Mouse (Mus musculus) lung, postnatal 4 days (tissue): Measurements from ENCODE around the gene Lrrc52.
A peak's percentile ranks its signal among the peaks of the same experiment; 100 is the strongest.

Experiments
- DNase-seq, 2 experiments: peaks; one replicate each; pipeline ENCODE4 v3.0.0; 2021

The Lrrc52 gene

GRCm38 (mm10) chr1:167466765-167467426 lies at the start of gene Lrrc52:
Gene Lrrc52, minus strand, starts transcription at chr1:167466780.
- DNase-seq: peak; percentile 54 to 79

GRCm38 (mm10) chr1:167511621-167512020 lies 45.0 kb upstream of the Lrrc52 start:
- DNase-seq: no peak

GRCm38 (mm10) chr1:167506048-167506447 lies 39.5 kb upstream of the Lrrc52 start:
- no peak for DNase-seq

DNA sequence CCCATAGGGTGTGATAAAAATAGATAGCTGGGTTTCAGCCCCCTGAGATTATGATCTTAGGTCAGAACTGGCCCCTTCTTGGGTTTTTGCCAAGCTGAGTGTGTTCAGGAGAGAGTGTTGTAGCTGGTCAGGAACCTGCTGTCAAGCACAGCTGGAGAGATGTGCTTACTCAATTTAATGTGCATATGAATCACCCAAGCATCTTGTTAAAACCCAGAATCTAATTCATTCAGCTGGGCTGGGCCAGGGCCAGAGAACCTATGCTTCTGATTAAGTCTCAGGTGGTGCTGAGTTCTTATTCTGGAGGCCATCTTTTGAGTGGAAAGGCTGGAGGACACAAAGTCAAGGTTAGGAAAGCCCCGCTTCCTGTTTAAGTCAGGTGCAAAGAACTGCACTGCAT lies 38.8 kb upstream of the Lrrc52 start:
- DNase-seq: no peak

GRCm38 (mm10) chr1:167499097-167499850 lies 32.7 kb upstream of the Lrrc52 start:
- DNase-seq: no peak

- DNase-seq: no peak
Observed at GRCm38 (mm10) chr1:167497991-167498390, 31.4 kb upstream of the Lrrc52 start.

DNA sequence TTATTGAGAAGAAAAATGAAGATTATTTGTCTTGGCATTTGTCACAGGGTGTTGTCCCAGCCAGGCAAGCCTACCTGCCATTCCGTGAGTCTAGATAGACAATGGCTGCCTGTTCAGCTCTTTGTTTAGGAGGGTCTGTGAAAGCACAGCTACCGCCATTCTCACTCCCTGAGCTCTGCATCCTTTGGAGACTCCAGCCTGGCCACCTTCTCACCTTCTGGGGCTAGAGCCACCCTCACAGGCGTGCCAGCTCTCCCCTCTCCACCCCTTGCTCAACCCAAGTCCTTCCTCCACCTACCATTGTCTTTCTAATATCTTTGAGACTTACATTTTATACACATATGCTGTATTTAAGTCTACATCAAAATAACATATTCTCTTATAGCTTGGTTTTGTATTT lies 31.0 kb upstream of the Lrrc52 start:
- no peak for DNase-seq

DNA sequence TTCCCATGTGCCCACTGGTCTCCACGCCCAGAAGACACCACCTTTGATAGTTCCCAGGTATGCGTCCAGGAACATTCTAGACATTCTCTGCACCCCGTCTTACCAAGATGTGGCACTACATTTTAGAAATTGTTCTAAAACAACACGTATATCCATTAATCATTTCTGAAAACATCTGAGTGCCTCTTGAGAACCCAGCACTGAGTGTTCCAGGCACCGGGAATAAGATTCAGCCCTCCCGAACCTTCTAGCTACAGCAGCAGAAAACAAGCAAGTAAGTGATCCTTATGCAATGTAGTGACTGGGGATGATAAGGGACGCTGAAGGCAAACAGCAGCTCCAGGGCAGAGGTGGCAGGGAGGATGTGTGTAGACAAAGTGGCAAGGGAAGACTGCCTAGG lies 24.9 kb upstream of the Lrrc52 start:
- DNase-seq: no peak

DNA sequence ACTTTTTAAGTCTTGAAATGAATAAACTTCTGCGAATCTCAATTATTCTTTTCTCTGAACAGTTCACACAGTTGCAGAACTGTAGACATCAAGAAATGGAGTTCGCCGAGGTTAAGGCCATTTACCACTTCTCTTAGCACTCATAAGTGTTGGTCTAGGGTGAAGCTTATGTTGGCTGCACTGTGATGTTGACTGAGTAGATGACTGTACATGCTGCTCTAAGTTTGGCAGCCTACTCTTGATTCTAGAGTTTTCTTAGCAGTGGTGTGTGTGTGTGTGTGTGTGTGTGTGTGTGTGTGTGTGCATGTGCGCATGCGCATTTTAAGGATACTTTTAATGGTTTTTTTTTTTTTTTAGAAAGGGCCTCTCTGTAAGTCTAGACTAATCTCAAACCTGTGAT lies 21.4 kb upstream of the Lrrc52 start:
- no peak for DNase-seq

DNA sequence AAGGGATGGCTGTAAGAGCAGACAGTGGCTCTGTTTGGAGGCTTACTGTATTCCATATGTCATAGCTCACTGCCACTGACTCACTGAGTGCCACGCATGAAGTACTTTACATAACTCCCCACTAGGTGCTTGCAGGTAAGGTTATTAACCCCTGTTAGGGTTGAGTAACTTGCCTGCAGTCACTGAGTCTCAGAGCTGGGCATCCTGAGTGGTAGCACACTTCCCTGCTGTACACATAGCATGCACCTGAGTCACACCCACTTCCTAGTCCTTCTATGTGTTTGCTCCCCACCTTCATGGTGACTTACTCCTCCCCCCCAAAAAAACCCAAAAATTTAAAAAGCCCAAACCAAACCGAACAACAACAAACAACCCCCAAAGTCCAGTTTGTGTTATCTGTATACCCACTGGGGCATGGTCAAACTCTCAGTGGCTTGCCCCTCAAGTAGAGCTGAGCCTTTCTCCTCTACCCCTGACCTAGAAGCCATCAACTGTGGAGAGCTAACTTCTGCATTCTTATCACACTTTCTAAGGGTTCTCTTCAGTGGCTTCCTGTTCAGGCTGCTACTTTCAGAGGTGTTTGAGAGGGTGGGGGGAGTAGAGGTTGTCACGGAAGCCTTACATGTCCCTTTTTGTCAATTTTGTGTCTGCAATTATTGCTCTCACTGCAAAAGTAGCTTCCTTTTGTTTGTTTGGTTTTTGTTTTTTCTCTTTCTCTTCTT lies 20.5 kb upstream of the Lrrc52 start:
- no peak for DNase-seq

GRCm38 (mm10) chr1:167482863-167483262 lies 16.3 kb upstream of the Lrrc52 start:
- DNase-seq: no peak

- no peak for DNase-seq
Observed at GRCm38 (mm10) chr1:167473585-167473984, 7.0 kb upstream of the Lrrc52 start.

- DNase-seq: no peak
Observed at GRCm38 (mm10) chr1:167467916-167468315, 1.3 kb upstream of the Lrrc52 start.

- DNase-seq: no peak
Observed at GRCm38 (mm10) chr1:167457311-167457710, 9.3 kb downstream of the Lrrc52 start.

- DNase-seq: no peak
Observed at GRCm38 (mm10) chr1:167453048-167453447, 13.5 kb downstream of the Lrrc52 start.

DNA sequence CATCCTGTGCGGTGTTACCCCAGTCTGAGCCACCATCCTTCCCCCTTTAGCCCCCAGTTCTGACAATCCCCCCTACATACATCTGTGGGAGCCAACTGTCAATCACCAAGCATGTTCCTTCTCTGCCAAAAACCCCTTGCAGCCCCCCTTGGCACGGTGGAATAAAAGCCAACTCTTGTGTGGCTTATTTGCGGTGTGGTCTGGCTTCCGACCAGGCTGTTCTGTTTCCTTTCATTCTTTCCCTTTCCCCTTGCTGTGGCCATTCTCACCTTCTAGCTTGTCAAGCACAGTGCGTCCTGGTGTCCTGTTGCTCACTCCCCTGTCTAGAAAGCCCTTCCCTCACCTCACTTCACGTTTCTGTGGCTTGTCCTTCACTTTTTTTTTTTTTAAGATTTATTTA lies 14.1 kb downstream of the Lrrc52 start:
- DNase-seq: no peak

DNA sequence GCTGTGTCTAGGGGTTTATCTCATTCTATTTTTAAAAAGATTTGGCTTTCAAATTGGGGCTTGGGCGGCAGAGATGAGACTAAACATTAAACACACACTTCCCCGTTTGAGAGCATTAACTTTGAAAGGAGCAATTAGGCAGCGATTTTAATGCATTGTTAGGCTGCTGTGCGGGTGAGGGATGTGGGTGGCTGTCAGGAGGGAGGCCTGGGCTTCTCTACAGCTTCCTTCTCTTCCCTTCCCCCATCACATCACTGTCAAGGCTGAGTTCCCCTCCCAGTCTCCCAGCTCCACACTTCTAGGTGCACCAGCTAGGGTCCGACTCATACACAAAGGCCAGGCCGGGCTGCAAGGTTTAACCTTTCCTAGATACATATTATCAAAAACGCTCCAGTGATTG lies 18.0 kb downstream of the Lrrc52 start:
- no peak for DNase-seq

DNA sequence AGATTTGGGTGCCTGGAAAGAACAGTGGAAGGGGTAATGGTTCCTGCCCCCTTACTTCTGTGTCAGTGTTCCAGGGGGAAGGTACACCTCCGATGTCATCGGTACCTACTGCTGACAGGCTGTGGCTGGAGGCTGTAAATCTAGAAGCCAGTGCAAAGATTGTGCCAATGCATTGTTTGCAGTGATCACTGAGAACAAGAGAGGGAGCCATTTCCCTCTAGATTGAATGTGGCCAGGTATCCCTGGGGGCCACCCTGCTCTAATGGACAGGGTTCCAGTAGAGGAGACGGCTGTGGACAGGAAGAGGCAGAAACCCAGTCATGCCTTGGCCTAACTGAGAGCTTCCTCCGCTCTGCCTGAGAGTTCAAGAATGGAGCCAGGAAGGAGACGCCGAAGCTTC lies 18.5 kb downstream of the Lrrc52 start:
- DNase-seq: no peak

- DNase-seq: no peak
Observed at GRCm38 (mm10) chr1:167446516-167446915, 20.1 kb downstream of the Lrrc52 start.

GRCm38 (mm10) chr1:167445167-167445566 lies 21.4 kb downstream of the Lrrc52 start:
- no peak for DNase-seq

GRCm38 (mm10) chr1:167438231-167438885 lies 28.2 kb downstream of the Lrrc52 start:
- no peak for DNase-seq

DNA sequence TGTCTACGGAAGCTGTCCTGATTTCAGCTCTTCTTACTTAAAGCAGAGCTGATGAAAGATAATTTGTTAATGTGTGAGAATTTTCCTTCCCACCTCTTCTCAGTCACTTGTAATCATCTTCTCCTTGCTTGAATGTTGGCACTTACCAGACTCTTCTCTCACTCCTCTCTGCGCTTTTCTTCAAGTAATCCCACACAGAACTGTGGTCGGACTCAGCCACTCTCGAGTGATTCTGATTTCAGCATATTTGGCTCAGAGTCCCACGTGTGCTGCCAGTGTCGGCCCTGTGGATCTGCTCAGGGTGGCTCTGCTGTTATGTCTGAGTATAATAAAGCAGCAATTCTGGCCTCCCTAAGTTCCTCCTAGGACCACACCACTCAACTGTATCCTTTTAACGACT lies 29.5 kb downstream of the Lrrc52 start:
- no peak for DNase-seq

DNA sequence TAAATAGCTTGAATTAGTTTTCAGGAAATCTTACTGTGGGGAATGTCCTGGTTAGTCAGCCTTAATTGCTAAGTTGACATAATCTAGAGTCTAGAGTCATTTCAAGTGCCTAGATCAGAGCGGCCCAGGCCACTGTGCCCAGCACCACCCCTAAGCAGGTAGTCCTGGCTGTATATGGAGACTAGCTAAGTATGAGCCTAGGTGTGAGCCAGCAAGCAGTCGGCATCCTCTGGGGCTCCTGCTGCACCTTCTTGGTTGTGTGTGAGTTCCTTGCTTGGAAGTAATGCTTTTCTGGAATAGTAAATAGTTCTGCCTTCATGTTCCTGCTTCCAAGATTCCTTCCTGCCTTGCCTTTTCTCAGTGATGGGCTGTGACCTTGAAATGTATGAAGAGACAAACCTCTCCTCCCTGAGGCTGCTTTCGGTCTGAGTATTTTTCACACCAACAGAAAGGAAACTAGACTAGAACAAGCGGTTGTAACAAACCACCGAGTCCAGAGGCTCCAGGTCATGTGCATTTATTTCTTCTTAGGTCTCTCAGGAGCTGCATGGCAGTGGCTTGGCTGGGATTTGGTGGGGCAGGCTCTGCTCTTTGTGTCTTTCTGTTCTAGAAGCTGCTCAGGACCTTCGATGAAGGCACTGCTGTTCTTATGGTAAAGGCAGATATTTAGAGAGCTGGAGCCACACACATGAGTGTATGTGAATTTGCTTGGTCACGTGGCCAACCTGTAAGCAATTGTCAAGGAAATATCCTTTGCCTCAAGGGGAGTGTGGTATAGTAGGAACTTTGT lies 30.2 kb downstream of the Lrrc52 start:
- DNase-seq: no peak
